Mouse (Mus musculus): ENCODE data around the gene Oit3. TPM values are rescaled to one million over a fixed set of nuclear protein-coding genes. Genes with fewer than 3 reads are reported as not detected.
"Not testable (repeated sequence)": the region's sequence is repeated elsewhere in the genome, so short reads cannot be mapped to it uniquely, and the experiment has no call there.

Oit3 gene
- polyA plus RNA-seq, 1 experiment from 2014 or later, result 1.1 TPM

- Histone ChIP-seq H3K9ac (no peak overlapping the region), H3K27ac (no peak overlapping the region), H3K4me3 (no peak overlapping the region), H3K4me2 (replicated peaks) (no peak overlapping the region), H3K9me3 (peaks cover 17% of the 10 kb centered on the region), H3K4me1 (no peaks in the 10 kb centered on the region), H3K36me3 (0 out of 2 replicates have a peak, but pooled peaks cover 4% of the 10 kb centered on the region), H3K27me3 (no peaks in the 10 kb centered on the region)
- no peak for ATAC-seq (ENCODE audit: low FRiP score, low read depth)
- 95% methylated on average over 3 of the region's 3 CpGs for WGBS
Measured at GRCm38 (mm10) chr10:59389652-59390051, 51.9 kb downstream of the Oit3 start.

- H3K27ac ChIP-seq, result no peak overlapping the region
- no peak overlapping the region for H3K4me3 ChIP-seq
- WGBS, result 82% methylated on average over 8 of the region's 8 CpGs
- H3K36me3 ChIP-seq, result 0 out of 2 replicates have a peak, but pooled peaks cover 4% of the 10 kb centered on the region
- ATAC-seq (ENCODE audit: low FRiP score, low read depth), result no peak
- peaks cover 17% of the 10 kb centered on the region for H3K9me3 ChIP-seq
- H3K27me3 ChIP-seq, result no peaks in the 10 kb centered on the region
- no peaks in the 10 kb centered on the region for H3K4me1 ChIP-seq
- H3K9ac ChIP-seq, result no peak overlapping the region
- no peak overlapping the region for H3K4me2 ChIP-seq (replicated peaks)
Measured at GRCm38 (mm10) chr10:59386951-59387350, 54.6 kb downstream of the Oit3 start.

GRCm38 (mm10) chr10:59381563-59381962 lies 60.0 kb downstream of the Oit3 start:
- not testable (repeated sequence) for H3K4me1 ChIP-seq; H3K4me2 ChIP-seq (replicated peaks); H3K9me3 ChIP-seq; H3K36me3 ChIP-seq; ATAC-seq (ENCODE audit: low FRiP score, low read depth); H3K27me3 ChIP-seq; H3K9ac ChIP-seq; H3K27ac ChIP-seq; H3K4me3 ChIP-seq
- WGBS, result 86% methylated on average over 7 of the region's 10 CpGs

- Histone ChIP-seq H3K9me3 (no peaks in the 10 kb centered on the region), H3K36me3 (0 out of 2 replicates have a peak, but pooled peaks cover 4% of the 10 kb centered on the region), H3K4me2 (replicated peaks) (no peak overlapping the region), H3K4me1 (no peaks in the 10 kb centered on the region), H3K4me3 (no peak overlapping the region), H3K9ac (no peak overlapping the region), H3K27me3 (no peaks in the 10 kb centered on the region), H3K27ac (no peak overlapping the region)
- WGBS, result 77% methylated on average over 2 of the region's 2 CpGs
- no peak for ATAC-seq (ENCODE audit: low FRiP score, low read depth)
Measured at GRCm38 (mm10) chr10:59380411-59380821, 61.2 kb downstream of the Oit3 start.

- Histone ChIP-seq H3K4me1 (no peaks in the 10 kb centered on the region), H3K27me3 (no peaks in the 10 kb centered on the region), H3K27ac (no peak overlapping the region), H3K4me3 (no peak overlapping the region), H3K36me3 (peaks cover 8% of the 10 kb centered on the region), H3K9me3 (no peaks in the 10 kb centered on the region), H3K9ac (no peak overlapping the region), H3K4me2 (replicated peaks) (no peak overlapping the region)
- WGBS, result 54% methylated on average over 3 of the region's 3 CpGs
- no peak for ATAC-seq (ENCODE audit: low FRiP score, low read depth)
Measured at GRCm38 (mm10) chr10:59379927-59380326, 61.7 kb downstream of the Oit3 start.

- 92% methylated on average over 4 of the region's 4 CpGs for WGBS
- no peak for ATAC-seq (ENCODE audit: low FRiP score, low read depth)
- H3K9me3 ChIP-seq, result no peaks in the 10 kb centered on the region
Measured at GRCm38 (mm10) chr10:59378728-59379127, 62.9 kb downstream of the Oit3 start.

GRCm38 (mm10) chr10:59377906-59378305 lies 63.7 kb downstream of the Oit3 start:
- no peak overlapping the region for H3K4me2 ChIP-seq (replicated peaks)
- ATAC-seq (ENCODE audit: low FRiP score, low read depth), result no peak
- peaks cover 27% of the 10 kb centered on the region for H3K36me3 ChIP-seq
- no peaks in the 10 kb centered on the region for H3K9me3 ChIP-seq
- 81% methylated on average over 10 of the region's 10 CpGs for WGBS
- no peak overlapping the region for H3K9ac ChIP-seq
- no peak overlapping the region for H3K27ac ChIP-seq
- no peaks in the 10 kb centered on the region for H3K27me3 ChIP-seq
- no peaks in the 10 kb centered on the region for H3K4me1 ChIP-seq
- no peak overlapping the region for H3K4me3 ChIP-seq

More at GRCm38 (mm10) chr10:59378728-59379127, 62.9 kb downstream of the Oit3 start:
- no peak overlapping the region for H3K4me3 ChIP-seq
- no peak overlapping the region for H3K9ac ChIP-seq
- no peak overlapping the region for H3K4me2 ChIP-seq (replicated peaks)
- peaks cover 20% of the 10 kb centered on the region for H3K36me3 ChIP-seq
- H3K27ac ChIP-seq, result no peak overlapping the region
- H3K4me1 ChIP-seq, result no peaks in the 10 kb centered on the region
- no peaks in the 10 kb centered on the region for H3K27me3 ChIP-seq

Other genes starting within 250 kb of the Oit3 start
- gene Sept10, start 219.9 kb downstream of the Oit3 start, polyA plus RNA-seq (2015; fragmentation: Nextera tagmentation; extraction: Ambion mirVana), result 46.4 and 49.6 TPM in 2 replicates
- 14.1 and 15.6 TPM in 2 replicates for gene Sowahc, start 219.8 kb downstream of the Oit3 start, polyA plus RNA-seq (2015; fragmentation: Nextera tagmentation; extraction: Ambion mirVana)
- gene P4ha1, start 118.5 kb downstream of the Oit3 start, polyA plus RNA-seq (2015; fragmentation: Nextera tagmentation; extraction: Ambion mirVana), result 99.0 and 116 TPM in 2 replicates
- gene Gm10273, start 46.1 kb downstream of the Oit3 start, polyA plus RNA-seq (2015; fragmentation: Nextera tagmentation; extraction: Ambion mirVana), result 4.4 TPM in 1 of 2 replicates, not detected in the other
- gene Pla2g12b, start 38.1 kb downstream of the Oit3 start, polyA plus RNA-seq (2015; fragmentation: Nextera tagmentation; extraction: Ambion mirVana), result not detected in 2 replicates
- gene Gm10322, start 174.3 kb upstream of the Oit3 start, polyA plus RNA-seq (2015; fragmentation: Nextera tagmentation; extraction: Ambion mirVana), result not detected in 2 replicates
- gene Mcu, start 174.9 kb upstream of the Oit3 start, polyA plus RNA-seq (2015; fragmentation: Nextera tagmentation; extraction: Ambion mirVana), result 62.3 and 65.3 TPM in 2 replicates